Mouse (Mus musculus): ENCODE measurements around the gene Eri3.

Gene Eri3

GRCm38 (mm10) chr4:117581626-117582025 is 31.5 kb downstream of the Eri3 start:
- no peak for DNase-seq

GRCm38 (mm10) chr4:117585995-117586394 is 35.8 kb downstream of the Eri3 start:
- no peak for DNase-seq

GRCm38 (mm10) chr4:117587447-117587846 is 37.3 kb downstream of the Eri3 start:
- DNase-seq: no peak

GRCm38 (mm10) chr4:117589081-117589660 is 39.0 kb downstream of the Eri3 start:
- DNase-seq: no peak

GRCm38 (mm10) chr4:117590781-117591180 is 40.6 kb downstream of the Eri3 start:
- no peak for DNase-seq

GRCm38 (mm10) chr4:117592206-117592605 is 42.0 kb downstream of the Eri3 start:
- no peak for DNase-seq

GRCm38 (mm10) chr4:117595293-117595692 is 45.1 kb downstream of the Eri3 start:
- no peak for DNase-seq

- no peak for DNase-seq
Measured at GRCm38 (mm10) chr4:117599986-117600565, 49.9 kb downstream of the Eri3 start.

- DNase-seq: no peak
Measured at GRCm38 (mm10) chr4:117601338-117601776, 51.2 kb downstream of the Eri3 start.

- peak; percentile 51 for DNase-seq
Measured at GRCm38 (mm10) chr4:117605099-117605953, 55.2 kb downstream of the Eri3 start.

- no peak for DNase-seq
Measured at GRCm38 (mm10) chr4:117605954-117606227, 55.7 kb downstream of the Eri3 start.

- peak; percentile 54 for DNase-seq
Measured at GRCm38 (mm10) chr4:117606831-117607610, 56.9 kb downstream of the Eri3 start.

- DNase-seq: peak; percentile 41
Measured at GRCm38 (mm10) chr4:117608265-117608664, 58.1 kb downstream of the Eri3 start.

- DNase-seq: no peak
Measured at GRCm38 (mm10) chr4:117609371-117610039, 59.3 kb downstream of the Eri3 start.

- DNase-seq: no peak
Measured at GRCm38 (mm10) chr4:117611385-117611784, 61.2 kb downstream of the Eri3 start.

- DNase-seq: no peak
Measured at GRCm38 (mm10) chr4:117611814-117612213, 61.6 kb downstream of the Eri3 start.

GRCm38 (mm10) chr4:117612713-117613112 is 62.5 kb downstream of the Eri3 start:
- no peak for DNase-seq

GRCm38 (mm10) chr4:117613153-117613773 is 63.1 kb downstream of the Eri3 start:
- DNase-seq: no peak

GRCm38 (mm10) chr4:117616600-117616999 is 66.4 kb downstream of the Eri3 start:
- no peak for DNase-seq

GRCm38 (mm10) chr4:117622270-117622669 is 72.1 kb downstream of the Eri3 start:
- DNase-seq: no peak

GRCm38 (mm10) chr4:117623025-117623424 is 72.9 kb downstream of the Eri3 start:
- no peak for DNase-seq

GRCm38 (mm10) chr4:117624660-117625059 is 74.5 kb downstream of the Eri3 start:
- no peak for DNase-seq

Measured in cerebellum, adult 9-10 months (tissue).